Mouse (Mus musculus): Measurements from ENCODE around the gene Myo18b.

- TF ChIP-seq CTCF (IDR thresholded peaks at IDR 0.05; ENCODE audit: extremely low read depth, insufficient read depth, low read length) (no peak), POLR2A (IDR thresholded peaks at IDR 0.05; ENCODE audit: extremely low read depth, insufficient read depth, low read length) (no peak)
Observed at GRCm38 (mm10) chr5:112842696-112843095, 53.5 kb downstream of the Myo18b start.
